Mouse (Mus musculus): ENCODE measurements at regions not wholly inside any gene's neighbourhood (a gene's known extent, or its start where the extent isn't known, plus 50 kb on each side); places are given as distances from the start of the nearest gene placed in this dataset.

DNA sequence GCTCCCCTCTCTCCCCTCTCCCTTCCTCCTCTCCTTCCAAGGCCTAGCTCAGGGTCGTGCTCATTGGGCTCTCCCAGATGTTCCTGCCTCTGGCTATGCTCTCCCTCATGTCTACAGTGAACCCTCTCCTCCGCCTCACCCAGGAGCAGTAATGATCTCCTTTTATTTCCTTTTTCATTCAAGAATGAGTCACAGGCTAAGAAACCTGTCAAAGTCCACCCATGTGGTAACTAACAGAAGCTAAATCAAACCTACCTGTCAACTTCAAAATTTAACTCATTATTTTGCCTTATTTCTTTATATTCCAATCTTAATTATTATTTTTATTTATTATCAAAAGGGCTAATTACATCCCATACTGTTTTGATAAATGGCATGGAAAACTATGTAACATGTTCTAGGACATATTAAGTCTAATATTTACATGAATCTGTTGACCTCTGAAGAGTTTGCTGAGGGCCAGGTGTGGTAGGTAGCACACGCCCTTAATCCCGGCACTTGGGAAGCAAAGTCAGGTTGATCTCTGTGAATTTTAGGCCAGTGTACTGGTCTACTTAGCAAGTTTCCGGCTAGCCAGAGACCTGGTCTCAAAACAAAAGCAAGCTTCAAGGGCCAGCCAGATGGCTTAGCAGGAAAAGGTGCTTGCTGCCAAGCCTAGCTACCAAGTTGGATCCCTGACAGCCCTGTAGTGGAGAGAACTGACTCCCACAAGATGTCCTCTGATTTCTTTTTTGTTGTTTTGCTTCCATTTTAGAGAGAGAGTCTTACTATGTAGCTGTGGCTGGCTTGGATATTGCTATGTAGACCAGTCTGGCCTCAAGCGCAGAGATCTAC lies 51.9 kb upstream of the Slc16a1 start:
- no peak for DNase-seq (ENCODE audit: low spot score in 2 of 2)
- Histone ChIP-seq H3K4me3 (no peak overlapping the region), H3K27ac (peak overlapping the region; percentile 55; the same call in 1 of the 2 replicates)
- no peak for TF ChIP-seq CTCF (conservative IDR thresholded peaks at IDR 0.05)

DNA sequence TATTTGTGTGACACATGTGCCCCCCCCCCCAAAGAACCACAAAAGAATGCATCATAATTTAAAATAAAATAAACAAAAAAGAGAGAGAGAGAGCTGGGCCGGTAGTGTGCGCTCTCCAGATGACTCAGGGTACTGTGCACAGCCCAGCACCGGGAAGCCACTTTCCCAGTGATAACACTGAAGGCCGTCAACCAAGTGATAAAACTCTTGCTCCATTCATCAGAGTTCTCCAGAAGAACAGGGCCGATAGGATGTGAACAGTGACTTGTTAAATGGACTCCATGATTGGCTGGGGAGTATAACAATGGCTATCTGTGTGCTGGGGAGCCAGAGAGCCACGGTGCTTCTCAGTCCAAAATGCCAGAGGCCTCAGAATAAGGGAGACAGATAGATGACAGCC lies 53.2 kb upstream of the Slc16a1 start:
- Histone ChIP-seq H3K27ac (no peak overlapping the region), H3K4me3 (no peak overlapping the region)
- DNase-seq (ENCODE audit: low spot score in 2 of 2) = no peak
- no peak for TF ChIP-seq CTCF (conservative IDR thresholded peaks at IDR 0.05)

DNA sequence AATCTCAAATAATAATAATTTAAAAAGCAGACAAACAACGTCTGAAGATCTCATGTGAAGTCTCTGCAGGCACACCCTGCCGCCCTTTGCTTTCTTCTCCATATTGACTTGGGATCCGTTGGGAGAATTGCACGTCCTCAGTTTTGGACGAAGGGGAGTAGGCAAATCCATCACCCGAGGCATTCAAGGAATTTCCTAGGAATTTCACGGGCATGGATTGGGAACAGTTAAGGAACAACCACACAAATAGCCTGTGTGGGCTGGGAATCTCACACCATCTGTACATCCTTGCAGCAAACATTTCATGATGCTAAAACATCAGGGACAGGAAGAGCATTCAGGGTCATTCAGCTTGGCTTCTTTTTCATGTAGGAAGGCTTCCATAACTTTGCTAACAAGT lies 55.2 kb upstream of the Slc16a1 start:
- no peak for TF ChIP-seq CTCF (conservative IDR thresholded peaks at IDR 0.05)
- H3K27ac ChIP-seq = 0 out of 2 replicates have a peak overlapping the region, but pooled peaks have one; percentile 4
- DNase-seq (ENCODE audit: low spot score in 2 of 2) = no peak
- H3K4me3 ChIP-seq = no peak overlapping the region

DNA sequence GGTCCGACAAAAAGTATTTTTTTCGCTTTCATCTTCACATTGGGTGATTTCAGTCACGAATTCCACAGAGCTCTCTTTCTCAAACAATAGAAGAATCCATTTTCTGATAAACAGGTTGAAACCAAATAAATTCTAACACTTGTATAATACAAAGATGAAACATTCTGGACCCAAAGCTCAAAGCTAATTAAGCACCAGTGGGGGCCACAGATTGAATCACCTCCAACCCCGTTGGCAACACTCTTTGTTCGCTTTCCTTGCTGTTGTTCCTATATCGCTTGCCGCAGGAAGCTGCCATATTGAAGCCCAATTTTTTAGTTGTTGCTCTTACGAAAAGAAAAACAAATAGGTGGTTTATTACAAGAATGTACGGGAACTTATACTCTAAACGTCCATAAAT lies 55.9 kb upstream of the Slc16a1 start:
- no peak for TF ChIP-seq CTCF (conservative IDR thresholded peaks at IDR 0.05)
- Histone ChIP-seq H3K4me3 (no peak overlapping the region), H3K27ac (no peak overlapping the region)
- DNase-seq (ENCODE audit: low spot score in 2 of 2) = no peak

DNA sequence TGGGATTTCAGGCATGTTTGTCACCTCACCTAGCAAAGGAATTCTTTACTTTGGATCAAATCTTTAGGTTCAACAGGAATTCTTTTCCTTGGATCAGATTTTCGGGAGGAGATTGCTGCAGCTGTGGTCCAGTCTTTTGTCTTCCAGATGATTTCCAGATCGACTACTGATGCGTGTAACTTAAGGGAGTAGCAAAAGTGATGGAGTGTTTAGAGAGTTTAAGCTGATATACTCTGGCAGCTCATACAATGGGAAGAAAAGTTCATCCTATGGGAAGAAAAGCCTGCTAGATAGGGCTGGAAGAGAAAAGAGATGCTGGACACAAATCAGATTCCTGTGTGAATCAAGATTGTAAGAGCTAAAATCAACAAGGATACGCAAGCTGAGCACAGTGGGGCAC lies 59.3 kb upstream of the Slc16a1 start:
- DNase-seq (ENCODE audit: low spot score in 2 of 2) = no peak
- no peak overlapping the region for H3K4me3 ChIP-seq
- no peak for TF ChIP-seq CTCF (conservative IDR thresholded peaks at IDR 0.05)
- no peak overlapping the region for H3K27ac ChIP-seq

DNA sequence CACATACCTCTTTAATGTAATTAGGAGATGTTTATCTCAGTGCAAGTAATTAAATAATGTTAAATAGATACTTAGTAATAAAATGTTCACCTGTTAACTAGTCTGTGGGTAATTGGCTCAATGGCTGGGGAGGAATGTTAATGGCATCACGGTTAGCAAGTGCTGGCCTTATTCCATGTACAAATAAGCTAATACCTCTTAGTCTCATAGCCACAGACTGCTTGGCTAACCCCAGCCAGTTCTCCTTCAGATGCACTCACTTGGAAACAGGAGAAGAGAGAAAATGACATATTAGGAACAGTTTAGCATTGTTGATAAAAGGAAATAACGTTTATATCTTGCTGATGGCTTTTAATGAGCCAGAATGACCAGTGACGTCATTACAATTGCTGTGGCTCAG lies 60.1 kb upstream of the Slc16a1 start:
- TF ChIP-seq CTCF (conservative IDR thresholded peaks at IDR 0.05) = no peak
- no peak overlapping the region for H3K4me3 ChIP-seq
- H3K27ac ChIP-seq = no peak overlapping the region
- no peak for DNase-seq (ENCODE audit: low spot score in 2 of 2)

DNA sequence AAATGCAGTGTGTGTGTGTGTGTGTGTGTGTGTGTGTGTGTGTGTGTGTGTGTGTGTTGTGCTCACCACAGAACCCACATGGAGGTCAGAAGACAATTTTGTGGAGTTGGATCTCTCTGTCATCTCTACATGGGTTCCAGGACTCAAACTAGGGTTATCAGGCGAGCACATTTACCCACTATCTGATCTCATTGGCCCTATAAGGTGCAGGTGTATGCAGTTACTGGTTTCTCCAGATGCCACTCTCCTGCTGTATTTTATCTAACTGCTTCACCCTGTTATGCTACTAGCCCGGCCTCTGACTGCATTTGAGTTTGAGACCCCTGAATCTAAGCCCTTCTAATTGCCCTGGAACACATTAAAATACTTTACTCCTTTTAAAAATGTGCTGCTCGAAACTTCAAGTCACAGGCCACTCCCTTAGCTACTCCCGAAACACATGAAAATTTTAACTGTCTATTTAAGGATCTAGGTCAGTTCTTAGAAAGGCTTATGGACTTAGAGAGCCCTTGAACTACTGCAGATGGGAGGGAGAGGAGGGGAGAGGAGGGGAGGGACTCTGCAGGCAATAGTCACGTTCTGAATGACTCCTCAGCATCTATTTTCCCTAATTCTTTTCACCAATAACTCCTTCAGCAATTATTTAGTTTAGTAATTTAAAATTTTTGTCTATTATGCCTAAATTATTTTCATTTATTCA lies 61.1 kb upstream of the Slc16a1 start:
- no peak overlapping the region for H3K27ac ChIP-seq
- no peak for TF ChIP-seq CTCF (conservative IDR thresholded peaks at IDR 0.05)
- no peak for DNase-seq (ENCODE audit: low spot score in 2 of 2)
- H3K4me3 ChIP-seq = no peak overlapping the region

DNA sequence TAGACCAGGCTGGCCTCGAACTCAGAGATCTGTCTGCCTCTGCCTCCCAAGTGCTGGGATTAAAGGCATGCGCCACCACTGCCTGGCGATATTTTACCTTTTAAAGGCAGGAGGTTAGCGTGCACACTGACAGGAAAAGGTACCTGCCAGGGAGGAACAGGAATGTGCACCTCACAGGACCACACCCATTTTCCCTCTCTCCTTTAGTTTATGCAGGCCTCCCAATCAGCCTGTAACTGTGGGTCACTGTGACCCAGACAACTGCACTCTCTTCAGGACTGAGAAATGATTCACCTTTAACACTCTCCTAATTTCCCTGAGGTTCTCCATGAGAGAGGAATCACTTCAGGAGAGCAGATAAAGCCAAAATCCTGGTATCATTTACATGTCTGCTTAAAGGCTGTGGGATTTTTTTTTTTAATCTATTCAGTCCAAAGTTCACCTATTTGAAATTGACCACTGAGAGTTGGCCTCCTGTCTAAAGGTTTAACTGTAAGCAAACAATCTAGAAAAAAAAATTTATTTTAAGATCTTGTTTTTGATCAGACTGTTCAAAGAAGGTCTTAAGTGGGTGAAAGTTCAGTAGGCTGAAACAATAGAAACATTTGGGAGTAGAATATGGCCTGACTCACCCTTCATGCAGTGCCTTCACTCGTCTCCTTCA lies 61.7 kb upstream of the Lrig2 start:
- Histone ChIP-seq H3K4me3 (no peak overlapping the region; the same call in 1 of the 2 replicates), H3K27ac (peak overlapping the region; percentile 62; the same call in 1 of the 2 replicates)
- no peak for TF ChIP-seq CTCF (conservative IDR thresholded peaks at IDR 0.05)
- DNase-seq (ENCODE audit: low spot score in 2 of 2) = no peak

DNA sequence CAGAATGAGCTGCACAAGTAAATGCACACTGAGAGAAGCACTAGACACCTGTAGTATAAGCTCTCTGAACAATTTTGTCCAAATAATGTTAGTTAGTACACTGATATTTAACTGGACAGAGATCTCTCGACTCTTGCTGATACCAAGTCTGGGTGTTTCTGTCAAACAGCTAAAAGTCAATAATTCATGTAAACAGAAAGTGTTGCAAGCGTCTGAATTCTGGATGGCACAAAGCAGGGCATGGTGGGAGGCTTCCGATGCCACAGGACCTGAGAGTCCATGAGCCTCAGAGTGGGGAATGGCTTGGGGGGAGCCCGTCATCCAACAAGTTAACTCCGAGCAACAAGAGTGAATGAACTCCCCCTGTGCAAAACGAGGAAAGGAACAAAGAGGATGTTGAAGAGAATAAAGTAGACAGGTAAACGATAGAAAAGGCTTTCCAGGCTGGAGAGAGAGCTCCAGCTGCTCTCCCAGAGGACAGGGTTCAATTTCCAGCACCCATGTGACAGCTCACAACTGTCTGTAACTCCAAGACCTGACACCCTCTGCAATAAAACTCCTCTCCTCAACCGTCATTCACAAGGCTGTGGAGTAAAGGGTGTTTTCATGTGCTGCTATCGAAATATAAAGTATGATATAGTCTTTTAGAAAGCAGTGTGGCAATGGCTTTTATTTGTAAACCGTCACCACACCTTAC lies 60.4 kb upstream of the Lrig2 start:
- no peak for TF ChIP-seq CTCF (conservative IDR thresholded peaks at IDR 0.05)
- Histone ChIP-seq H3K27ac (no peak overlapping the region), H3K4me3 (no peak overlapping the region)
- no peak for DNase-seq (ENCODE audit: low spot score in 2 of 2)

DNA sequence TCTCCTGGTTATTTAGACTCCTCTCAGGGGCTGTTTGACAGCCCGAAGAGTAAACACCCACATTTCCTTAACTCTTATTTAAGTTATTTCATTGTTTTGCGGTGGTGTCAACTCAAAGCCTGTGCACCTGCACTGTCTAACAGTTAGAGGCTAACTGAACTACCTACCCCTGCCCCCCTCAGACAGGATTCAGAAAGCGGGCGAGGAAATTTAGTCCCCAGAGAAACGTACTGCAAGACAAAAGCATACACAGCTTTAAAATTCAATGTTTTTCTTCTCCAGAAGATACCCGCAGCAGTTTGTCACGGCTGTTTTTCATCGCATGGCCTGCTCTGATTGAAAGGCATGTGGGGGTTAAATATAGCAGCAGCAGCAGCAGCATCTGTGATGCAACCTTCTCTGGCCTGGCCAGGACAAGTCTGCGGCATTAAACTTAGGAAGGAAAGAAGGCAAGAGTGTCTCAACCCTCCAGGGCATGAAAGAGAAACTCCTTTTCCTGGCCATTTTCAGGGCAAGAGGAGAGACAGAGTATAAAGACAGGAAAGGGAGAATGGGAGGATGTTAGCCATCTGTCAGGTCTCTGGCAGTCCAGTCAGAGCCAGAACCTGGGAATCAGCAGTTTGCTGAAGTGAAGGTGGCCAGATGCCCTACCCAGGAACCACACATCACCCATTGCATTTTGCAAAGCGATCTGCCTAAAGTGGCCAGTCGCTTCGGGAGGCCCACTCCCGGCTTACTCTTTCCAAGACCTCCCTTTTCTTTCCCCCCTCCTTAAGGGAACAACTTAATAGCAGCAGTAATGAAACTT lies 53.9 kb upstream of the Lrig2 start:
- Histone ChIP-seq H3K4me3 (no peak overlapping the region), H3K27ac (no peak overlapping the region)
- TF ChIP-seq CTCF (conservative IDR thresholded peaks at IDR 0.05) = no peak
- no peak for DNase-seq (ENCODE audit: low spot score in 2 of 2)

DNA sequence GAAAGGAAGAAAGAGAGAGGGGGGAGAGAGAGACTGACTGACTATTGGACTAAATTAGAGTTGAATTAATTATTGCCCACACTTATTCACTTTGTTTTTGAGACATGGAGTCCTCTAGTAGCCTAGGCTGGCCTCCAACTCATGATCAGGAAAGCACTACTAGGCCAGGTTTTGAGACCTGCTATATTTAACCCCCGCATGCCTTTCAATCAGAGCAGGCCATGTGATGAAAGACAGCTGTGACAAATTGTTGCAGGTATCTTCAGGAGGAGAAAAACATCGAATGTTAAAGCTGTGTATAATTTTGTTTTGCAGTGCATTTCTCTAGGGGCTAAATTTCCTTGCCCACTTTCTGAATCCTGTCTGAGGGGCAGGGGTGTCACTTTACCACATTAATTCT lies 53.1 kb upstream of the Lrig2 start:
- no peak overlapping the region for H3K27ac ChIP-seq
- H3K4me3 ChIP-seq = no peak overlapping the region
- no peak for TF ChIP-seq CTCF (conservative IDR thresholded peaks at IDR 0.05)
- DNase-seq (ENCODE audit: low spot score in 2 of 2) = no peak

DNA sequence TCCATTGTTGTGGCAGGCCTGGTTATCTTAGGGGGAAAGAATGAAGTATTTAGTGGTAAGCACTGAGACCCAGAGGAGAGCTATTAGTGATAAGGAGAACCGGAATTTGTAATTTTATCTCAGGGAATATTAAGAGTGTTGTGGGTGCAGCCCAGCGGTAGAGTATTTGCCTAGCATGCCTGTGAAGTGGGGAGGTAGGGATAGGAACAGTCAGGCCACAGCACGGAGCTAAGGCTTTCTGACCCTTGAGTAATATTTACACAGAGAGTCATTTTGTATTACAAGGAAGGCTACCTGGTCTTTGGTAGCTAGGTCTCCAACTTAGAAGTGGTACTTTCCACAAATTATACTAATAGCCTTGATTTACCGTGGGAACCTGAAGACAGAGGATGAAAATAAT lies 49.8 kb upstream of the Lrig2 start:
- Histone ChIP-seq H3K4me3 (no peak overlapping the region), H3K27ac (no peak overlapping the region)
- no peak for DNase-seq (ENCODE audit: low spot score in 2 of 2)
- TF ChIP-seq CTCF (conservative IDR thresholded peaks at IDR 0.05) = no peak

Measured in layer of hippocampus, adult 2 months (tissue).